Mouse (Mus musculus): Measurements from ENCODE around the gene Trem1. TPM values are rescaled to one million over a fixed set of nuclear protein-coding genes. Genes with fewer than 3 reads are reported as not detected.

Trem1 gene
- total RNA-seq (2021) = under 1 TPM; 0.10 to 0.15 TPM
- long read RNA-seq, experiment 1 = 0 reads
- long read RNA-seq, experiment 2 = 0 reads

DNA sequence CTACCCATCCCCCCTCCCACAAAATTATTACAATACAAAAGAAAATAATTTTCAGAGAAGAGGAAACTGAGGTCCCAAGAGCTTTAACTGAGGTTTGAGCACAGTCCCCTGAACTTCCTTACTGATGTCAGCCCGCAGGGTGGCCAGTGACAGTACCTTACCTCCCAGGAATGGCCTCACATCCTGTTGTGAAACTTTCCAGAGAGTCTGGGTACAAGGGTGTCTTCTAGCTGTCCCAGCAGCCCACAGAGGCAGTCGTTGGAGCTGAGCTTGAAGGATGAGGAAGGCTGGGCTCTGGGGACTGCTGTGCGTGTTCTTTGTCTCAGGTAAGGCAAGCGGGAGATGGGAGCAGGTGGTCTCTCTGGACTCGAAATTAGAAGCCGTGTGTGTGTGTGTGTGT is at the start of gene Trem1:
Gene Trem1 (plus strand): TSS at position 251 of the 400 bp plus-strand sequence.
- intact Hi-C loops (cut with DNase I) = no loop called here
- DNase-seq = no peak

DNA sequence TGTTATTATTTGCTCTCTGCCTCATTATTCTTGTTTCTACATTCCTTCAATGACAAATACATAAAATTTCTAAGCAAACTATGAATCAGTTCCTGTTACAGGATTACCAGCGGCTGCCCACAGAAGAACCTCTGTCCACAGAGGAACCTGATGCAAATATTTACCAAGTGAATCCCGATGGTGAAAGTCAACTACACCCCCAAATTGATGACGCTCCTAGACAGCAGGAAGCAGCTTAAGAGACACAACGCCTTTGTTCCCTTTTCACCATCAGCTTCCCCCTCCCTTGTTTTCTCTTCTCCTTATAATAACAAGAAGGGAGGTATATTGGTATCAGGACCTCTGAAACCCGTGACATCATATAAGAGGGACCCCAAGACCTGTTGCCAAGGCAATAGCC is 47.3 kb upstream of the Trem1 start:
- DNase-seq = no peak
- intact Hi-C loops (cut with DNase I) = no loop called here

DNA sequence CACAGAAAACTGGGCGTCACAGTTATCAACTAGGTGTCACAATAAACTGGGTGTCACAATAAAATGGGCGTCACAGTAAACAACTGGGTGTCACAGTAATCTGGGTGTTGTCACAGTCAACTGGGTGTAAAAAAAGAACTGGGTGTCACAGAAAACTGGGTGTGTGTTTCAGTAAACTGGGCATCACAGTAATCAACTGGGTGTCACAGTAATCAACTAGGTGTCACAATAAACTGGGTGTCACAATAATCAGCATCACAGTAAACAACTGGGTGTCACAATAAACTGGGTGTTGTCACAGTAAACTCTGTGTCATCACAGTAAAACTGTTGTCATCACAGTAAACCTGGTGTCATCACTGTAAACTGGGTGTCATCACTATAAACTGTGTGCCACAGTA is 40.2 kb upstream of the Trem1 start:
- intact Hi-C loops (cut with DNase I) = no loop called here
- DNase-seq = no peak

DNA sequence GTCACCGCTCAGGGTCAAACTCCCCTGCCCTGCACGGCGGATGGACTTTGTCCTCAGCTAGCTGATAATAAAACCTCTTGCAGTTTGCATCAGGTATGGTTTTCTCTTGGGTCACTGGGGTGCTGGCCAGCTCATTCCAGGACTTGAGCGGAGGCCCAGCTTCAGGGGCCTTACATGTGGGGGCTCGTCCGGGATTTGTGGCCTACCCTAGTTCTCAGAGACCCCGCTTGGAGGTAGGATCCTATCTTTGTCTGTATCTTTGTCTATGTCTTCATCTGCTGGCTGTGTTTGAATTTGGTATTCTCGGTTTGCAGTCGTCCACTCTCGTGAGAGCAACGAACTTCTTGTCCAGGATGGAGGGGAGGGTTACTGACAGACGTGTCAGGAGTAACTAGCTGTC is 29.5 kb upstream of the Trem1 start:
- intact Hi-C loops (cut with DNase I) = no loop called here
- no peak for DNase-seq

DNA sequence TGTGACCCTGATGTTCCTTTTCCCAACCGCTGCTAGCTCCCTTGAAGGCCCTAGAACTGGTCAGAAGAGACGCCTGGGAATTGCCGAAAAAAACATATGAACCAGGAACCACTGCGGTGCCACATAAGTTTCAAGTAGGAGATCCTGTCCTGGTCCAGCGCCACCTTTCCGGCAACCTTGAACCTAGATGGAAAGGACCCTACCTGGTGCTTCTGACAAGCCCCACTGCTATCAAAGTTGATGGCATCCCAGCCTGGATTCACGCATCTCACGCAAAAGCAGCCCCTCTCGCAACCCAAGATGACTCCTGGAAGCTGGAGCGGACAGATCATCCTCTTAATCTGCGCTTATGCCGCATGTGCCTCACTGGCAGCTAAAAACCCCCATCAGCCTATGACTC is 20.0 kb upstream of the Trem1 start:
- intact Hi-C loops (cut with DNase I) = no loop called here
- DNase-seq = no peak

DNA sequence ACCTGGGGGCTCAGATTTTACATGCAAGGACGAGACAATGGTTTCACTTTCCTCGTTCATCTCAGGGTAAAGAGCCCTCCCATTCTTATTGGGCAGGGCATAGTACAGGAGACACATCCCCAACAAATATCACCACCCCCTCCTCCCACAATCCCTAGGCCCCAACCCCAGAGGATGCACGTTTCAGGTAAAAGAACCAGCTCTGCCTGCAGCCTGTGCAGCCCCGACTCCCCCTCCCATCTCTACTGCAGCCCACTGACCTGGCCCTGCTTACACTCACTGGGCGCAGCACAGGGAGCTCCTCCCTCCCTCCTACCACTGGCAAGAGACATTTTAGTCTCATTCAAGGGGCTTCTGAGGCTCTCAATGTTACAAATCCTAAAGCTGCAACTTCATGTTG is 19.1 kb upstream of the Trem1 start:
- no peak for DNase-seq
- intact Hi-C loops (cut with DNase I) = no loop called here

DNA sequence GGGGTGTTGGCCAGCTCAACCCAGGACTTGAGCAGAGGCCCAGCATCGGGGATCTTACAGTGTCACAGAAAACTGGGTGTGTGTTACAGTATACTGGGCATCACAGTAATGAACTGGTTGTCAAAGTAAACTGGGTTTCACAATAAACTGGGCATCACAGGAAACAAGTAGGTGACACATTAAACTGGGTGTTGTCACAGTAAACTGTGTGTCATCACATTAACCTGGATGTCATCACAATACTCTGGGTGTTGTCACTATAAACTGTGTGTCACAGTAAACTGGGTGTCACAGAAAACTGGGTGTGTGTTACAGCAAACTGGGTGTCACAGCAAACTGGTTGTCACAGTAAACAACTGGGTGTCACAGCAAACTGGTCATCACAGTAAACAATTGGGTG is 17.1 kb upstream of the Trem1 start:
- intact Hi-C loops (cut with DNase I) = no loop called here
- no peak for DNase-seq

DNA sequence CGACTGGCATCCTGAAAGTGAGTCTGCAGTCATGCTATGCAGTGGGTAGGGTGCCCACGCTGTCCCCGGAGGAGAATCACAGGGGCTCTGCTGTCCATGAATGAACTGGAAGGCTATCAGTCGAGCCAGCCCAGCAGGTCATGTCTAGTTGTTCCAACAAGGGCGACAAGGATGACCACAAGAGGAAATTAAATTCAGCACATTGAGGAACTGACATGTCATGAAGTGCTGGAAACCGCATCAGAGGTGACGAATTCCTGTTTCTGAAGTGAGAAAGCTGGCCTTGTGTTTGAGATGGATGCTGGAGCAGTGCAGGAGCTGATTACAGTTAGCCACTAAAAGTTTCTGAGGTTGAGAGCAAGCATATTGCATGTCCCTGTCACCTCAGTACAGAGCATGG is 1.9 kb upstream of the Trem1 start:
- intact Hi-C loops (cut with DNase I) = no loop called here
- no peak for DNase-seq

DNA sequence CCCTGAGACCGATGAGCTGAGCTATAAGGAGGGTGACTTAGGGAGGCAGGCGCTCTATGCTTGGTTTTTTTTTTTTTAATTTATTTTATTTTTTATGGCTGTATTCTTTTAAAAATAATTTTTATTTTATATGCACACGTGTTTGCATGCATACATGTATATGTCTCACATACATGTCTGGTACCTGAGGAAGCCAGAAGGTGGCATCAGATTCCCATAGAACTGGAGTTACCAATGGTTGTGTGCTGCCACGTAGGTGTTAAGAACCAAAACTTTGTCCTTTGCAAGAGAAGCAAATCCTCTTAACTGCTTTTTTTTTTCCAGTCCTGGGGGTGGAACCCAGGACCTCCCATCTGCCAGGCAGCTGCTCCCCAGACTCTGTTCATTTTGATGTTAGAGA is 1.2 kb downstream of the Trem1 start:
- intact Hi-C loops (cut with DNase I) = no loop called here
- DNase-seq = no peak

DNA sequence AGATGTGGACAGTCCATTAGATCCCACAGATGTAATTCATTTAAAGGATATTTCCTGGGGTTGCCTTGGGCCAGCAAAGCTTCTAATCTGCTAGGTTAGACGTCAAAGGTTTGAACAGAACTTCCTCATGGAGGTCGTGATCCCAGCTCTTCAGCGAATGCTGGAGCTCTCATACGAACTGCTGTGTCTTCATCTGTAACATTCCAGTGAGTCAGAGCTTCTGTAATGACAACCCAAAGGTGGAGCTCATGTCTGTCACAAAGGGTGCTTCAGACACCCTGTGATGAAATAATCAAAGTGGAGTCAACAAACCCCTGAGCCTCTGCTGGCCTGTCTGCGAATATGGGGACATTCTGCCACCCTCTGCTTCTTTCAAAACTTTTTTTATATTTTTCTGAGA is 2.0 kb downstream of the Trem1 start:
- no peak for DNase-seq
- intact Hi-C loops (cut with DNase I) = no loop called here

DNA sequence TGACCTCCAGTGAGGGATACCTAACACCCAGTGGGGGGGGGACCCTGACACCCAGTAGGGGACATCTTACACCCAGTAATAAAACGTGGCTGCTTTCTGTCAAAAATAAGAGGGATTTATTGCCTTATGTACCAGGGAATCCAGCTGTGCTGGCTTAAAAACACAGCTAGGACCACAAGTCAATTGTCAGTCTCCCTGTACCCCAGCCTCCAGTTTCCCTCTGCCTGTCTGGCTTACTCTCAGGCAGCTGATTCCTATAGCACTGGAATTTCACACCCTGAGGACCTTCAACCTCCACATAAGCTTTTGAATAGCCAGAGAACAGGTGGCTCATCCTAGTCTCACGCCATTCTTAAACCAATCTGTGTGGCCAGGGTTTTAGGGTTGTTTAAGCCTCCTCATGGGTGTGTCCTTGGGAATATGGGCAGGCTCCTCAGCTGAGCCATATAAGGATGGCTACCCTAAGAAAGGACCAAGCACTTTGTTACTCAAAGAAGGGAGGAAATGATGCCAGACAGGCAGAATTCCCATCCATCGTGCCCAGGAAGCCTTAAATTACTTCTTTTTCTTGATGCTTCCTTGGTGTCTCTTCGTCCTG is 3.3 kb downstream of the Trem1 start:
- DNase-seq = no peak
- intact Hi-C loops (cut with DNase I) = no loop called here

DNA sequence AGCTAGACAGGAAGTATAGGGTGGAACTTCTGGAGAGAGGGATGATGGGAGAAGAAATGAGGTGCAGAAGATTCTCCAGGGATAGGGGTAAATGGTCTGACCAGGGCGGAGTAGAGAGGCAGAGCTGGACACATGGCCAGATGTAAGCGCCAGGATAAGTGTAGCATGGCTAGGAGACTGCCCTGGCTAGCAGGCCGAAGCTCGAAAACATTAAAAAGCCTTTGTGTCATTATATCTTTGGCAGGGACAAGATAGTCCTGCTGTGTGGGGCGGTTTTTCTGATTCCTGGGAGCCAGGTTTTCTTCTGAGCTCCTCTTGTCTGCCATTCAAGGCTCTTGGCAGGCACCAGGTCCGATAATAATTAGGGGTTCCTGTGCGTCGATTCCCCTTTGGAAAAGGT is 5.1 kb downstream of the Trem1 start:
- intact Hi-C loops (cut with DNase I) = no loop called here
- DNase-seq = no peak

DNA sequence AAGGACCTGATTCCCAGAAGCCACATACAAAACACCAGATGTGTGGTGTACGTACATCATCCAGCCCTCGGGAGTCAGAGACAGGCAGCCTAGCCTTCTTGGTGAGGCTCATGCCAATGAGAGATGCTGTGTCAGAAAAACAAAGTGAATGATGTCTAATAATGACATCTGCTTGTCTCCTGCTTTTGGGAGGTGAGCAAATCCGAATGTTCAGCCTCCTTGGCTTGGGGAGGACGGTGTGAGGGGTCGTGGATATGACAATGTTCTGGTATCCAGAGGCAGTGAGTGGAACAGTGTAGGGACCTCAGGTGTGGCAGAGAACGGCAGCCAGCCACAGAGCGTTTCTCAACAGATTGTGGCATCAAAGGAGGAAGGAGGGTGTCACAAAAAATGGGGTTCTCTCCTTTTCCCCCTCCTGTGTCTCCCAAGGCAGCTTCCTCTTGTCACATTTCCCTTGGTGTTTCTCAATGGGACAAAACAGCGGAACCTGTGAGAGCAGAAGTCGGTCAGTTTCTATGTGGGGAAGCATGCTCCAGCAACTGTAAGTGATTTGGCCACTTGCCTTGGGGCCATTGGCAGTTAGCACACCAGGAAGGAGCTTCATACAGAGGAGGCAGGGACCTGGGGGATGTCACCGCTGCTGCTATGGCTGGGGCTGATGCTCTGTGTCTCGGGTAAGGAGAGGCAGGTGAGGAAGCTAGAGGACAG is 14.8 kb downstream of the Trem1 start, which contains the start of gene Trem3:
Gene Trem3 (plus strand): TSS at position 557 of the 708 bp plus-strand sequence.
- DNase-seq = peak in 1 of 2 experiments; percentile 20
- intact Hi-C loops (cut with DNase I) = no loop called here

DNA sequence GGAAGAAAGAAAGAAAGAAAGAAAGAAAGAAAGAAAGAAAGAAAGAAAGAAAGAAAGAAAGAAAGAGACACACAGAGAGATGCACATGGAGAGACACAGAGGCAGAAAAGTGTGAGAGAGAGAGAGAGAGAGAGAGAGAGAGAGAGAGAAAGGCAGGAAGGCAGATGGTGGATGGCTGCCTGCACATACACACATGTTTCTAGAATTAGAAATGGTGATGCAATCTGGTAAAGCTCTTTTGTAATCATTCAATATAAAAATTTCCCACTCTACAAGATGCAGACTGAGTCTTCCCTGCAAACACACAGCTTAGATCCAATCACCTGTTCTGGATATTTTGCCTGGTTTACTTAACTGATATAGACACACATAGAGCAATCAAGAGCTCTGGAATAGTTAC is 16.5 kb downstream of the Trem1 start:
- no peak for DNase-seq
- intact Hi-C loops (cut with DNase I) = no loop called here

DNA sequence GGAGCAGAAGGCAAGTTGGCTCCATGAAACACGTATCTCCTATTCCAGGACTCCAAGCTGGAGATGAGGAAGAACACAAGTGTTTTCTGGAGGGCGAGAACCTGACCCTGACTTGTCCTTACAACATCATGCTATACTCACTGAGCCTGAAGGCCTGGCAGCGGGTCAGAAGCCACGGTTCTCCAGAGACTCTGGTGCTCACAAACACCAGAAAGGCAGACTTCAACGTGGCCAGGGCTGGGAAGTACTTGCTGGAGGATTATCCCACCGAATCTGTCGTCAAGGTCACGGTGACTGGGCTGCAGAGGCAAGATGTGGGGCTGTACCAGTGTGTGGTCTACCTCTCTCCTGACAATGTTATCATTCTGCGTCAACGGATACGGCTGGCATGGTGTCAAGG is 16.9 kb downstream of the Trem1 start:
- DNase-seq = no peak
- intact Hi-C loops (cut with DNase I) = no loop called here

DNA sequence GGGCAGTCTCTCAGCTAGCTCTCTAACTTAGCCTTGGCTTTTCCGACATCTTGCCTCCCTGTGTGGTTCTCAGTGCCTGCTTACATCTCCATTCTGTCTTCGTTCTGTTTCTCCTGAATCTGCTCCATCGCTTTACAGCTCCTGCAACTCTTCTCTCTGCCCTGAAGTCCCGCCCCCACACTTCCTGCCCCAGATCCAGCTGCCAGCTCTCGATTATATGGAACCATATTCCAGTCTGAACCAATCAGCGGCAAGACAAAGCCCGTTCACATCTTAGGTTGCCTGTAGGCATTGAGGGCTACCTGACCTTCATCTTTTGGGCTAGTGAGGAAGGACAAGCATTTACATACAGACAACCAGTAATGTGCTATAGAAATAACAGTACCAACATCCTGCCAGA is 18.1 kb downstream of the Trem1 start:
- intact Hi-C loops (cut with DNase I) = no loop called here
- DNase-seq = no peak

DNA sequence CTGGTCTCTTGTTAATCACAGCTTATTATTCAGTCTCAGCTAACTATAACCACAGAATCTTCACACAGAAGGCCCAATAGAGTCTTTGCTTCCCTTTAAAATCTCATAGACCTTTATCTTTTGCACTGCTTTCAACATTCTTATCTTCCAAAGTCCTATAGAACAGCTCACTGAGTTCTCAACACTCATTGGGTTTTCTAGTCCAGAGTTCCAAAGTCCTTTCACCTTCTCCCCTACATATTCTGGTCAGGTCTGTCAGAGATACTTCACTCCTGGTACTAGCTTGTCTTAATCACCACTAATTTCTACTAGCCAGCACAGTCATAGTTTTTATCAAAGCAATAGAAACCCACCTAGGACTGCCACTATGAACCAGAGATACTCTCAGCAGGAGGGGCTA is 24.0 kb downstream of the Trem1 start:
- intact Hi-C loops (cut with DNase I) = no loop called here

DNA sequence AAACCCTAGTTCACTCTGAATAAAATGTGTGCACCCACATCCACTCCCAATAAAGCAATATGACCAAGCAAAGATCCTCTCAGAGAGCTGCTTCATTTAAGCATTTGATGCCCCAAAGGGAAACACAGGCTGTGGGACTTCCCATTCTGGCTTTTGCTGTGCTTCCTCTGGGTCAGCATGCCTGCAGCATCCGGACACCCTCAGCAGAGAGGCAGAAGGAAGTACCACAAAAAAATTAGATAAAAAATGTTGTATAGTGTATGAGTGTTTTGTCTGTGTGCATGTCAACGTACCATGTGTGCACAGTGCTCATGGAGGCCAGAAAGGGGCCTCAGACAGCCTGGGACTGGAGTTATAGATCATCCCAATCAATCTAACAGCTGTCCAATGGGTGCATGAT is 29.3 kb downstream of the Trem1 start:
- DNase-seq = no peak
- intact Hi-C loops (cut with DNase I) = no loop called here

More for the DNA sequence above, 24.0 kb downstream of the Trem1 start:
- DNase-seq = no peak

DNA sequence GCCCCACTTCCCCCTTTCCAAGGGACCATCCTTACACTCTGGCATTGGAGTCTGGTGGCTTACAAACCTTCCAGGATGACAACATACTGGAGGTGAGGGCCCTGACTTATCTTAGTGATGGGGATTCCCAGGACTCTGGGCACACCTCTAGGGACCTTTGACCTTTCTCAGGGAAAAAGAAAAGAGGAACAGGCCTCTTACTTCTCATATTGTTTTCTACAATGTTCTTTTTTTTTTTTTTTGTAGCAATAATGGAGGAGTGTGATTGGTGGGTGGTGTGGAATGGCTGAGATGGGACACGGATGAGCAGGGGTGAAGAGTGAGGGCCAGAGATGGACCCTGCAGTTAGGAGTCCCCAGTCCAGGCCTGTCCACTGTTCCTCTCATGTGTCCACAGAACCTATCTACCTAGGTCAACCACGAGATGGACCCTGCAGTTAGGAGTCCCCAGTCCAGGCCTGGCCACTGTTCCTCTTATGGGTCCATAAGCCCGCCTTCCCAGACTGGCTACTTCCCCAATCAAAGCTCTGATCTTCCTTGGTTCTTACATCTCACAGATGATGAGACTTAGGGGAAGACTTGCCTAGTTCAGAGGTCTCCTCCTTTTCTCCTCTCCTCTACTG is 31.3 kb downstream of the Trem1 start, which contains the start of gene Treml4:
Gene Treml4 (plus strand): TSS at position 555 of the 622 bp plus-strand sequence.
- no peak for DNase-seq
- intact Hi-C loops (cut with DNase I) = no loop called here

DNA sequence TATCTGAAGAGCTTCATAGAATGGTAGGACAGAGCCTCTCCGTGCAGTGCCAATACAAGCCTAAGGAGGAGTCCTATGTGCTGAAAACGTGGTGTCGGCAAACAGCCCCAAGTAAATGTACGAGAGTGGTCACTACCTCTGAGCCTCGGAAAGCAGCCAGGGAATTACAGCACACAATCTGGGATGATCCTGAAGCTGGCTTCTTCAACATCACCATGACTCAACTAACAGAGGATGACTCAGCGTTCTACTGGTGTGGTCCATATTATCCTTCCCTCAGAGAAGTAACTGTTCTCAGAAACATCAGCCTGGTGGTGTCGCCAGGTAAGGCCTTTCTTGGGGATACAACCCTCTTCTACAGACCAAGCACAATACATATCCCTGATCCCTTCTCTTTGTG is 32.1 kb downstream of the Trem1 start:
- DNase-seq = no peak
- intact Hi-C loops (cut with DNase I) = no loop called here

DNA sequence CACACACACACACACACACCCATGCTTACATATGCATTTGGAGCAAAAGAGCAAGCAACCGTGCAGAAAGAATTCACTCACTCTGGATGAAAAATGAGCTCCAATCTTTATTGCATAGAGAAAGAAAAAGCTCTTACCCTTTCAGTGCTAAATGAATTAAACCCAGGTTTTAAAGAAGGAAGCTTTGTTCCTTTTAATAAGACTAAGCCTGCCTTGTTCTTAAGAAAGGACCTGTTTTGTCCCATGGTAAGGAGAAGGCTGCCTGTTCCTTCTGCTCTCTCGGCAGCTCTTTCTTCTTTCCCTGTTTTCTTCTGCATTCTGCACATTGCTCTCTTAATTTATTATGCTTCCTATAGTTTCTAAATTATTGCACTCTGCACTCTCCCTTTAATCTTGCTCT is 33.6 kb downstream of the Trem1 start:
- intact Hi-C loops (cut with DNase I) = no loop called here
- no peak for DNase-seq
